Mouse (Mus musculus): ENCODE measurements around the gene Pphln1.

GRCm38 (mm10) chr15:93510690-93511336, 112.7 kb downstream of the Pphln1 start:
- TF ChIP-seq CTCF (IDR thresholded peaks at IDR 0.05; ENCODE audit: extremely low read depth, insufficient read length, insufficient replicate concordance, low read depth, low read length) (no peak), POLR2A (IDR thresholded peaks at IDR 0.05; ENCODE audit: low read depth, low read length) (no peak)

Measured in small intestine, adult 2 months (tissue).